ENCODE assay signal across 8 mouse cellular contexts in genomic region chr4:149305761-149306711, GRCm38 (mm10). TPM values are rescaled to one million over a fixed set of nuclear protein-coding genes. Genes with fewer than 3 reads are reported as not detected.
DNase-seq lines count a peak whose midpoint lies in the region; ATAC-seq lines count a peak whose summit lies in the region.

No protein-coding gene starts in this region.

- H3K9me3 ChIP-seq in erythroblast, embryonic 14.5 days (ENCODE audit: control insufficient read depth, low read length) = no peaks in the 10 kb centered on the region; the same call in 1 of the 2 replicates
- no peaks in the 10 kb centered on the region for H3K9me3 ChIP-seq in limb, embryonic 13.5 days
- no peaks in the 10 kb centered on the region for H3K9me3 ChIP-seq in stomach, embryonic 16.5 days (replicated peaks; ENCODE audit: control insufficient read depth, low read length)

- WGBS in limb, embryonic 13.5 days = 41% methylated on average over 14 of the region's 14 CpGs
- 38% methylated on average over 14 of the region's 14 CpGs for WGBS in stomach, embryonic 16.5 days

- no peak for ATAC-seq in erythroblast, adult 5-6 weeks (replicated peaks; ENCODE audit: low FRiP score, poor library complexity, severe bottlenecking)
- no peak for ATAC-seq in limb, embryonic 13.5 days (ENCODE audit: low FRiP score, low read depth)
- ATAC-seq in stomach, embryonic 16.5 days (ENCODE audit: insufficient read depth, low FRiP score) = no peak

- peaks cover 54% of the 10 kb centered on the region for H3K27me3 ChIP-seq in erythroblast, embryonic 14.5 days (ENCODE audit: control insufficient read depth)
- no peaks in the 10 kb centered on the region for H3K27me3 ChIP-seq in limb, embryonic 13.5 days
- H3K27me3 ChIP-seq in stomach, embryonic 16.5 days (ENCODE audit: control insufficient read depth, insufficient read depth, low read length) = no peaks in the 10 kb centered on the region

- H3K27ac ChIP-seq in limb, embryonic 13.5 days = peak overlapping the region; percentile 95
- peak overlapping the region; percentile 88 for H3K27ac ChIP-seq in stomach, embryonic 16.5 days (ENCODE audit: low read length)

- H3K4me2 ChIP-seq in limb, embryonic 13.5 days (replicated peaks) = peak overlapping the region; percentile 81
- H3K4me2 ChIP-seq in stomach, embryonic 16.5 days (ENCODE audit: low read depth, low read length) = peak overlapping the region; percentile 76

- DNase-seq in right cerebral cortex, adult 18-20 months = peak; percentile 20
- DNase-seq in right cerebral cortex, postnatal 10 days (ENCODE audit: low spot score in 2 of 2) = no peak
- no peak for DNase-seq in right cerebral cortex, postnatal 14 days
- no peak for DNase-seq in urinary bladder, postnatal 10 days (ENCODE audit: low spot score)

- H3K9ac ChIP-seq in limb, embryonic 13.5 days = peak overlapping the region; percentile 98
- peak overlapping the region; percentile 92 for H3K9ac ChIP-seq in stomach, embryonic 16.5 days (ENCODE audit: low read length)

- no peaks in the 10 kb centered on the region for H3K36me3 ChIP-seq in erythroblast, embryonic 14.5 days (ENCODE audit: control insufficient read depth)
- no peaks in the 10 kb centered on the region for H3K36me3 ChIP-seq in limb, embryonic 13.5 days
- no peaks in the 10 kb centered on the region for H3K36me3 ChIP-seq in stomach, embryonic 16.5 days (ENCODE audit: control insufficient read depth, insufficient read depth, low read length)

- H3K4me3 ChIP-seq in erythroblast, embryonic 14.5 days (replicated peaks) = peak overlapping the region; percentile 76
- peak overlapping the region; percentile 97 for H3K4me3 ChIP-seq in limb, embryonic 13.5 days
- peak overlapping the region; percentile 91 for H3K4me3 ChIP-seq in stomach, embryonic 16.5 days (replicated peaks; ENCODE audit: low read length)

- H3K4me1 ChIP-seq in erythroblast, embryonic 14.5 days (ENCODE audit: control insufficient read depth) = peaks cover 21% of the 10 kb centered on the region
- H3K4me1 ChIP-seq in limb, embryonic 13.5 days = peaks cover 40% of the 10 kb centered on the region
- peaks cover 31% of the 10 kb centered on the region for H3K4me1 ChIP-seq in stomach, embryonic 16.5 days (ENCODE audit: control insufficient read depth, insufficient read depth, low read length)

RNA-seq across cellular contexts. Expression of gene Kif1b, which starts 1.5 kb away (rescaled TPM):
- polyA plus RNA-seq in erythroblast, embryonic 14.5 days (2012) = 0.02 TPM in 1 of 2 replicates, not detected in the other
- total RNA-seq in erythroblast, adult 5-6 weeks (2015; ENCODE audit: low replicate concordance) = 8.8 and 10.0 TPM in 2 replicates
- 7.2 and 14.1 TPM in 2 replicates for total RNA-seq in erythroblast, adult 5-6 weeks (2017; ENCODE audit: low replicate concordance)
- 49.2 and 50.2 TPM in 2 replicates for polyA plus RNA-seq in limb, embryonic 13.5 days (2015; fragmentation: Nextera tagmentation; extraction: Ambion mirVana)
- 27.1 and 29.5 TPM in 2 replicates for polyA plus RNA-seq in stomach, embryonic 16.5 days (2015; fragmentation: Nextera tagmentation; extraction: Ambion mirVana)

Comparison
In these comparisons a context has a peak if more than half of its experiments do, and no peak if none do; other contexts are left out.
1. RNA of gene Kif1b, which starts 1.5 kb away (polyA plus RNA-seq): 49.2 to 50.2 TPM in limb, embryonic 13.5 days and 27.1 to 29.5 TPM in stomach, embryonic 16.5 days; 0.02 TPM in erythroblast, embryonic 14.5 days; every median in the first group is over 10 times any median in the second.
2. Peak in every context shown above with its lines, with median percentiles within 50 percentile points of each other: H3K4me3 ChIP-seq.